Mouse (Mus musculus) stomach, postnatal 0 days (tissue): ENCODE data around the gene Plcb1. TPM values are rescaled to one million over a fixed set of nuclear protein-coding genes. Genes with fewer than 3 reads are reported as not detected.

ENCODE experiments used
- ATAC-seq: fragments of 200-750 bp; cut with Nextera tagmentation; 2 replicates; pipeline ENCODE4 v1.8.0; 2017; ENCODE audit not compliant: low FRiP score, low TSS enrichment
- DNase-seq: peaks from one replicate; pipeline ENCODE4 v3.0.0-alpha.2; 2016; ENCODE audit warnings: low spot score
- H3K27ac ChIP-seq: fragments of 300-500 bp; sonication (generic); replicated peaks from 2 replicates; pipeline ENCODE4 v1.5.1; 2014; ENCODE audit warnings: mild to moderate bottlenecking, control low read depth
- H3K27me3 ChIP-seq: fragments of 300-500 bp; sonication (generic); 2 replicates; pipeline ENCODE4 v1.6.1; 2014; ENCODE audit warnings: low read length; ENCODE audit not compliant: control insufficient read depth, insufficient read depth
- H3K36me3 ChIP-seq: fragments of 300-500 bp; sonication (generic); 2 replicates; pipeline ENCODE4 v1.6.1; 2014; ENCODE audit warnings: low read length, mixed read lengths; ENCODE audit not compliant: control insufficient read depth, insufficient read depth
- H3K4me1 ChIP-seq: fragments of 300-500 bp; sonication (generic); replicated peaks from 2 replicates; pipeline ENCODE4 v1.6.1; 2014; ENCODE audit warnings: antibody characterized with exemption; ENCODE audit not compliant: control insufficient read depth, insufficient read depth
- H3K4me2 ChIP-seq: fragments of 300-500 bp; sonication (generic); replicated peaks from 2 replicates; pipeline ENCODE4 v1.6.1; 2014; ENCODE audit warnings: low read depth, mild to moderate bottlenecking, control low read depth, moderate library complexity
- H3K4me3 ChIP-seq: fragments of 300-500 bp; sonication (generic); 2 replicates; pipeline ENCODE4 v1.5.1; 2014; ENCODE audit warnings: low read depth, low read length, control low read depth
- H3K9ac ChIP-seq: fragments of 300-500 bp; sonication (generic); 2 replicates; pipeline ENCODE4 v1.6.1; 2014; ENCODE audit warnings: mild to moderate bottlenecking, low read length, control low read depth, mixed read lengths
- H3K9me3 ChIP-seq: fragments of 300-500 bp; sonication (generic); 2 replicates; pipeline ENCODE4 v1.6.1; 2016; ENCODE audit warnings: low read length; ENCODE audit not compliant: control insufficient read depth
- CTCF ChIP-seq: IDR thresholded peaks from 2 replicates; pipeline ENCODE4 v1.5.1; 2016; ENCODE audit warnings: antibody characterized with exemption, low read depth, mild to moderate bottlenecking, moderate library complexity
- EP300 ChIP-seq: optimal IDR thresholded peaks from 2 replicates; pipeline ENCODE3; 2016; ENCODE audit warnings: antibody characterized with exemption
- WGBS: fragments of 180-500 bp; shearing (Covaris S2); extraction: QIAGEN DNeasy Blood & Tissue Kit; methylation state at CpG from one replicate; pipeline ENCODE4 v1.1.7; 2014; 5-methylcytosine and 5-hydroxymethylcytosine counted together
- polyA plus RNA-seq: library from polyadenylated mRNA; unstranded; fragments of >200 nt; fragmentation: Nextera tagmentation; extraction: Ambion mirVana; gene quantifications from 2 replicates; pipeline ENCODE4 v1.2.1, GENCODE M21; 2015

Plcb1 gene
- polyA plus RNA-seq, 1 experiment from 2014 or later = 7.0 TPM

DNA sequence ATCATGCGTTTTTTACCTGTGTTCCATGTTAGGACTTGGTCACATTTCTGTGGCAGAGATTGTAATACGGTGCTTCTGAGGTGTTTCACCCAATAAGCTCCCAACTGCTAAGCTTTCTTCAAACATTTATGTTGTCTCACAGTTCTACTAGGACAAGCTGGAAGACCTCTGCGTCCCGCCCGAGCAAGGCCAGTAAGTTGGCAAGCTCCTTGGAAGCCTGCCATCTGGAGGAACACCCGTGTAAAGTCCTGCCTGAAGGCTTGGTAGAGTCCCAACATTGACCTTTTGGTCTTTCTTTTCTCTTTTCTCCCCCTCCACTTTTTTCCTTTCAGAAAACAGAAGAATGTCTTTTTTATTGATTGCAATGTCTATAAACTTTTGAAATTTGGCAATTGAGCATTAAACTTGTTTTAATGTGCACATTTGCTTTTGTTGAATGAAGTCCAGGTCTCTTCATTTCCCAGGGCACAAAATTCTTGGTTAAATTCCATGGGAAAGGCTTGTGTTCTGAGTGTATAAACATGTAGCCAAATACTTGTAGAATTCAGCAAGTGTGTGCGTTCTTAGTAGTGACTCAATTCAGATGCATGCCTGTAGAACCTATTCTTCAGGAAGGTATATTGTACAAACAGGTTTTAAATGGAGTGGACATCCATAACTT is 79.2 kb downstream of the Plcb1 start:
- TF ChIP-seq CTCF (peak; percentile 56), EP300 (no peak)
- H3K9me3 ChIP-seq = no peaks in the 10 kb centered on the region
- H3K27me3 ChIP-seq = no peaks in the 10 kb centered on the region
- no peak overlapping the region for H3K27ac ChIP-seq
- DNase-seq (peak; percentile 66), ATAC-seq (no peak)
- no peak overlapping the region for H3K9ac ChIP-seq
- no peaks in the 10 kb centered on the region for H3K36me3 ChIP-seq
- H3K4me1 ChIP-seq = no peaks in the 10 kb centered on the region
- no peak overlapping the region for H3K4me3 ChIP-seq
- H3K4me2 ChIP-seq = no peak overlapping the region
- WGBS = 34% methylated on average over 7 of the region's 7 CpGs

DNA sequence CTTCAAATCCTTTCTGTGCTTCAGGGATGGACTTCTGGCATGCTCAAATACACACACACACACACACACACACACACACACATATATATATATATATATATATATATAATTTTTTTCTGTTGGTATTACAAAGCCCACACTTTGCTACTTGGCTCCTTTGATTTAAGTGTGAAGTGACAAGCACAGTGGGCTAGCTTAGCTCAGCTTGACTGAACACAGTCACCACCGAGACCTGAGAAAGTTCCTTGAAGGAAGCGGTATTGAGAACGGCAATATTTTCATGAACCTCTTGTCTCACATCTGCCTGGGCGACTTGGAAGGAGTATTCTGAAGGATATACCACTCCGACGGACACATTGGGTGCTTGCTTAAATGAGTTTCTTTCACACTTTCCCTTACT is 81.5 kb downstream of the Plcb1 start:
- Histone ChIP-seq H3K4me3 (no peak overlapping the region), H3K4me1 (no peaks in the 10 kb centered on the region), H3K4me2 (no peak overlapping the region), H3K9ac (no peak overlapping the region), H3K9me3 (no peaks in the 10 kb centered on the region), H3K27ac (no peak overlapping the region), H3K36me3 (no peaks in the 10 kb centered on the region), H3K27me3 (no peaks in the 10 kb centered on the region)
- 90% methylated on average over 6 of the region's 6 CpGs for WGBS
- no peak for DNase-seq
- TF ChIP-seq EP300 = no peak
- ATAC-seq = no peak

DNA sequence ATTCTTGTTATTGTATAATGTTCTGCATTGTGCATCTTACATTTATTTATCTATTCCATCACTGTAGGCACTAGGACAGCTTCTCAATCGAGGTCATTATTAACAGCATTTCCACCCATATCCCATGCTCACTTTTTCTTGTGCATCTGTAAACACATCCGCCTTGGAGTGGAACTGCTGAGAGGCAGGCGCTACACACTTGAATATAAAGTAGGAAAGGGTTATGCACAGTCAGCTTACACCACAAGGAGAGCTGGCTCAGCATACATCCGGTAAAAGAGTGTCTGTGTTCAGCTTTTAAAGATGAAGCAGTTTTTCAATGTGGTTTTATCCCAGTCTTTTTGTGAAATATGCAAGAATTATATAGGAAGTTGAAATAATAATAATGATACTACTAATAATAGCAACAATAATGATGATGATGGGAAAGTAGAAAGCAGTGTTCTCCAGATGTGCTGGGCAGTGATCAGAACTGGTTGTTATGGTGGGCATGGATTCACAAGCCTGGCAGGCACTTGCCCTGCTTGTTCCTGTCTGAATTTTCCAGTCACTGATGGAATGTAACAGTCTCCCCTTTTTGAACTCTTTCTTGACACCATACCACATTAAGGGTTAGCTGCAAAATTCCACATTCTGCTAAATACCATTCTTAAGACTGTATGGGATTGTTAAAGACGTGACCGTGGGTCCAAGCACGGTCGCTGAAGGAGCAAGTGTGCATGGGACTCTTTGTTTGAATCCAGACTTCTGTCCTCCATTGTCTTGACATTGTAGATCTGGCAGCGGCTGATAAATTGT is 86.0 kb downstream of the Plcb1 start:
- H3K9me3 ChIP-seq = no peaks in the 10 kb centered on the region
- no peak overlapping the region for H3K9ac ChIP-seq
- no peaks in the 10 kb centered on the region for H3K4me1 ChIP-seq
- H3K4me3 ChIP-seq = no peak overlapping the region
- no peak for ATAC-seq
- TF ChIP-seq CTCF (no peak), EP300 (no peak)
- 61% methylated on average over 9 of the region's 9 CpGs for WGBS
- no peak for DNase-seq
- no peak overlapping the region for H3K4me2 ChIP-seq
- no peak overlapping the region for H3K27ac ChIP-seq
- H3K27me3 ChIP-seq = no peaks in the 10 kb centered on the region
- H3K36me3 ChIP-seq = no peaks in the 10 kb centered on the region

DNA sequence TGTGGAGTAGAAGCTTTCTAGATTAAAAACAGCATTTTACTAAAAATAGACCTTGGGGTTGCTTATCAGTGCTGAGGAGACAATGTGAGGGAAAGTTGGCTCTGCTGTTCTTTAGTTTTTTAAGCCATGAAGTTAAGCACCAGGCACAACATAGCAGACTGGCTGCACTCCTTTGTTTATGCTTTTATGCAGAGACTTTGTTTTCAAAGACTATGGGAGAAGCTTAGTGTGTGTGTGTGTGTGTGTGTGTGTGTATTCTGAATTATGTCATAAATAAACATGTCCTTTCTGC is 86.6 kb downstream of the Plcb1 start:
- H3K4me3 ChIP-seq = no peak overlapping the region
- ATAC-seq = no peak
- no peaks in the 10 kb centered on the region for H3K27me3 ChIP-seq
- H3K36me3 ChIP-seq = no peaks in the 10 kb centered on the region
- H3K4me2 ChIP-seq = no peak overlapping the region
- no peak overlapping the region for H3K9ac ChIP-seq
- no peaks in the 10 kb centered on the region for H3K4me1 ChIP-seq
- TF ChIP-seq CTCF (no peak), EP300 (no peak)
- H3K9me3 ChIP-seq = no peaks in the 10 kb centered on the region
- DNase-seq = no peak
- no peak overlapping the region for H3K27ac ChIP-seq

DNA sequence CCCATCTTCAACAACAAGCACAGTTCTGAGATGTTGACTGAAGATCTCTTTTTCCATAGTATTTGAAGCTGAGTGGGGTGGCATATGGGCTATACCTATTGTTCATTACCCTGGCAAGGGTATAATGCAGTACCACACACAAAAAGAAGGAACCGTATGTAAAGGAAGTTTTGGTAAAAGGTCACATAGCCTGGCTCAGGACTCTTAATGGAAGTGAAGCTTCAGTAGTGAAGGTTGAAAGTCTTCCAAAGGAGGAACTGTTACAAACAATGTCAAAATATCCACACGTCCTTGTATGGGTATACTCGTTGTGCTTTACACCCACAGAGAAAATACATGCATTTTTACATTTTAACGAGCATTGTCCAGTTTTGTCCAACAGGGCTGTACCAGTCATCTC is 91.3 kb downstream of the Plcb1 start:
- Histone ChIP-seq H3K4me3 (no peak overlapping the region), H3K27me3 (no peaks in the 10 kb centered on the region), H3K4me2 (no peak overlapping the region), H3K36me3 (no peaks in the 10 kb centered on the region), H3K9ac (no peak overlapping the region), H3K4me1 (no peaks in the 10 kb centered on the region), H3K9me3 (no peaks in the 10 kb centered on the region), H3K27ac (no peak overlapping the region)
- TF ChIP-seq EP300 (no peak), CTCF (no peak)
- DNase-seq (no peak), ATAC-seq (no peak)
- WGBS = 77% methylated on average over 4 of the region's 4 CpGs

DNA sequence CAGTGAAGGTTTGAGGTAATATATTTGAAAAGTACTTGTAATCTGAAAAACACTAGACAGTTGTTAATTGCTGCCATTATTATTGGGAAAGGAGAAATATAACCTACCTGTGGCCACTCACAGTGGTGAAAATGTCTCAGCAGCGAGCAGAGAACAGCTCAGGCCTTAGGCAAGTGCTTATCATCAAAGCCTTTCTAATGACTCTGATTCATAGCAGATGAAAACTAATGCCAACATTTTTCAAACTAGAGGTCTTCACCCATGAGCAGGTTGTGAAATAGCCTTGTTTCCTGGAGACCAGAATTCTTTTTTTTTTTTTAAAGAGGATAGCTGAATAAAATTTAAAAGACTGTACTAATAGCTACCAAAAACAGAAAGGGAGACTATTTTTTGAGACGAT is 105.3 kb downstream of the Plcb1 start:
- no peaks in the 10 kb centered on the region for H3K36me3 ChIP-seq
- WGBS = 58% methylated on average over 2 of the region's 2 CpGs
- H3K4me1 ChIP-seq = no peaks in the 10 kb centered on the region
- no peak for ATAC-seq
- H3K9ac ChIP-seq = no peak overlapping the region
- no peaks in the 10 kb centered on the region for H3K27me3 ChIP-seq
- H3K4me2 ChIP-seq = no peak overlapping the region
- TF ChIP-seq CTCF = no peak
- no peak for TF ChIP-seq EP300
- DNase-seq = no peak
- no peak overlapping the region for H3K4me3 ChIP-seq
- no peak overlapping the region for H3K27ac ChIP-seq
- H3K9me3 ChIP-seq = no peaks in the 10 kb centered on the region
